Mouse (Mus musculus) lung, embryonic 15.5 days (tissue): Measurements from ENCODE around the gene Cblb. TPM values are rescaled to one million over a fixed set of nuclear protein-coding genes. Genes with fewer than 3 reads are reported as not detected.

ENCODE experiments used
- ATAC-seq: fragments of 200-750 bp; cut with Nextera tagmentation; 2 replicates; pipeline ENCODE4 v1.8.0; 2017; ENCODE audit warnings: moderate number of reproducible peaks, borderline replicate concordance; ENCODE audit not compliant: low FRiP score, low TSS enrichment; ENCODE audit errors: extremely low read depth
- H3K27ac ChIP-seq: fragments of 300-500 bp; sonication (generic); 2 replicates; pipeline ENCODE4 v1.5.1; 2015; ENCODE audit warnings: moderate library complexity, mild to moderate bottlenecking, inconsistent platforms
- H3K27me3 ChIP-seq: fragments of 300-500 bp; sonication (generic); 2 replicates; pipeline ENCODE4 v1.6.1; 2015; ENCODE audit warnings: inconsistent platforms
- H3K36me3 ChIP-seq: fragments of 300-500 bp; sonication (generic); 2 replicates; pipeline ENCODE4 v1.6.1; 2015; ENCODE audit warnings: inconsistent platforms
- H3K4me1 ChIP-seq: fragments of 300-500 bp; sonication (generic); 2 replicates; pipeline ENCODE4 v1.6.1; 2015; ENCODE audit warnings: inconsistent platforms
- H3K4me2 ChIP-seq: fragments of 300-500 bp; sonication (generic); 2 replicates; pipeline ENCODE4 v1.6.1; 2015; ENCODE audit warnings: inconsistent platforms, mild to moderate bottlenecking, moderate library complexity
- H3K4me3 ChIP-seq: fragments of 300-500 bp; sonication (generic); 2 replicates; pipeline ENCODE4 v1.5.1; 2015; ENCODE audit warnings: mild to moderate bottlenecking, inconsistent platforms
- H3K9ac ChIP-seq: fragments of 300-500 bp; sonication (generic); 2 replicates; pipeline ENCODE4 v1.6.1; 2015; ENCODE audit warnings: inconsistent platforms
- H3K9me3 ChIP-seq: fragments of 300-500 bp; sonication (generic); 2 replicates; pipeline ENCODE4 v1.6.1; 2016; ENCODE audit warnings: inconsistent platforms
- WGBS: fragments of 180-500 bp; shearing (Covaris S2); methylation state at CpG from one replicate; pipeline ENCODE4 v1.1.7; 2015; 5-methylcytosine and 5-hydroxymethylcytosine counted together
- polyA plus RNA-seq: library from polyadenylated mRNA; unstranded; fragments of >200 nt; fragmentation: Nextera tagmentation; extraction: Ambion mirVana; gene quantifications from 2 replicates; pipeline ENCODE4 v1.2.1, GENCODE M21; 2015

Cblb gene
- polyA plus RNA-seq, 1 experiment from 2014 or later = 14.6 TPM

GRCm38 (mm10) chr16:52104608-52105007 is 73.6 kb downstream of the Cblb start:
- WGBS = 94% methylated on average over 9 of the region's 9 CpGs
- Histone ChIP-seq H3K36me3 (0 out of 2 replicates have a peak, but pooled peaks cover 4% of the 10 kb centered on the region), H3K27me3 (no peaks in the 10 kb centered on the region), H3K27ac (no peak overlapping the region), H3K4me2 (no peak overlapping the region), H3K4me1 (0 out of 2 replicates have a peak, but pooled peaks cover 3% of the 10 kb centered on the region), H3K9me3 (no peaks in the 10 kb centered on the region), H3K9ac (no peak overlapping the region), H3K4me3 (no peak overlapping the region)
- no peak for ATAC-seq

GRCm38 (mm10) chr16:52107836-52108235 is 76.8 kb downstream of the Cblb start:
- H3K27me3 ChIP-seq = no peaks in the 10 kb centered on the region
- WGBS = 75% methylated on average over 5 of the region's 5 CpGs
- H3K4me3 ChIP-seq = no peak overlapping the region
- H3K27ac ChIP-seq = no peak overlapping the region
- H3K36me3 ChIP-seq = peaks cover 2% of the 10 kb centered on the region
- no peak overlapping the region for H3K9ac ChIP-seq
- H3K4me2 ChIP-seq = no peak overlapping the region
- ATAC-seq = no peak
- H3K4me1 ChIP-seq = no peaks in the 10 kb centered on the region
- H3K9me3 ChIP-seq = no peaks in the 10 kb centered on the region

DNA sequence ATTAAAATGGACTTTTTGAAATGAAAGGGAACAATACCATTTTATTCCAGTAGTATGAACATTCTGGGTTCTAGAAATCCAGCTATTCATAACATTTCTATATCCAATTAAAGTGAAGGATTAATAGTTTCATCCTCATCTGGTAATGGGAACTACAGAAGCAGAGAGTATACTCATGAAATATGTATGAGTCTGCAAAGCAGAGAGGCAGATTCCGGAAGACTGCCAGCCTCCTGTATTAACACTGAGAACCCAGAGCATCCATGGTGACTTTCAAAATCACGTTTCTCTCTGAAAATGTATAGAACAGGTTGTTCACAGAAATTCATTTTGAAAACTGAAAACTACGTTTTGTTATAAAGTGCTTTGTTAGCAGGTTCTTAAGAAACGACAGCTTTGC is 83.4 kb downstream of the Cblb start:
- H3K4me2 ChIP-seq = no peak overlapping the region
- H3K9ac ChIP-seq = no peak overlapping the region
- no peaks in the 10 kb centered on the region for H3K4me1 ChIP-seq
- WGBS = 43% methylated on average over 4 of the region's 4 CpGs
- H3K36me3 ChIP-seq = peaks cover 9% of the 10 kb centered on the region
- H3K27me3 ChIP-seq = no peaks in the 10 kb centered on the region
- H3K9me3 ChIP-seq = no peaks in the 10 kb centered on the region
- H3K27ac ChIP-seq = no peak overlapping the region
- no peak for ATAC-seq
- H3K4me3 ChIP-seq = no peak overlapping the region

- Histone ChIP-seq H3K4me1 (no peaks in the 10 kb centered on the region), H3K9ac (no peak overlapping the region), H3K4me3 (no peak overlapping the region), H3K4me2 (no peak overlapping the region), H3K27me3 (no peaks in the 10 kb centered on the region), H3K27ac (no peak overlapping the region), H3K9me3 (no peaks in the 10 kb centered on the region), H3K36me3 (0 out of 2 replicates have a peak, but pooled peaks cover under 1% of the 10 kb centered on the region)
- whole genome bisulfite sequencing = 62% methylated on average over 4 of the region's 4 CpGs
- ATAC-seq = no peak
Measured at GRCm38 (mm10) chr16:52119003-52119402, 88.0 kb downstream of the Cblb start.

DNA sequence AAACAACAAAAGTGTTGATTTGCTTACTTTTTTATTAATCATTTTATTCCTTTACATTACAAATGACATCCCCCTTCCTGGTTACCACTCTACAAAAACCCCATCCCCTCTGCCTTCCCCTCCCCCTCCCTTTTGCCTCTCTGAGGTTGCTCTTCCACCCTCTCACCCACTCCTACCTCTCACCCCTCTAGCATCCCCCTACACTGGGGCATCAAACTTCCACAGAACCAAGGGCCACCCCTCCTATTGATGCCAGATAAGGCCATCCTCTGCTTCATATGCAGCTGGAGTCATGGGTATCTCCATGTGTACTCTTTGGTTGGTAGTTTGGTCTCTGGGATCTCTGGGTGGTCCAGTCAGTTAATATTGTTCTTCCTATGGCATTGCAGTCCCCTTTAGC is 93.9 kb downstream of the Cblb start:
- Histone ChIP-seq H3K9me3 (no peaks in the 10 kb centered on the region), H3K4me1 (no peaks in the 10 kb centered on the region), H3K27ac (no peak overlapping the region), H3K27me3 (no peaks in the 10 kb centered on the region), H3K36me3 (no peaks in the 10 kb centered on the region), H3K4me2 (no peak overlapping the region), H3K9ac (no peak overlapping the region), H3K4me3 (no peak overlapping the region)
- no peak for ATAC-seq

GRCm38 (mm10) chr16:52125896-52126295 is 94.9 kb downstream of the Cblb start:
- H3K4me1 ChIP-seq = no peaks in the 10 kb centered on the region
- peaks cover 1% of the 10 kb centered on the region; the same call in 1 of the 2 replicates for H3K36me3 ChIP-seq
- WGBS = 90% methylated on average over 4 of the region's 4 CpGs
- no peak overlapping the region for H3K9ac ChIP-seq
- no peaks in the 10 kb centered on the region for H3K9me3 ChIP-seq
- no peak overlapping the region for H3K27ac ChIP-seq
- H3K27me3 ChIP-seq = no peaks in the 10 kb centered on the region
- H3K4me3 ChIP-seq = no peak overlapping the region
- no peak for ATAC-seq
- H3K4me2 ChIP-seq = no peak overlapping the region

- no peak overlapping the region for H3K27ac ChIP-seq
- no peaks in the 10 kb centered on the region for H3K9me3 ChIP-seq
- no peak overlapping the region for H3K4me2 ChIP-seq
- peaks cover 10% of the 10 kb centered on the region; the same call in 1 of the 2 replicates for H3K36me3 ChIP-seq
- H3K27me3 ChIP-seq = no peaks in the 10 kb centered on the region
- no peaks in the 10 kb centered on the region for H3K4me1 ChIP-seq
- no peak overlapping the region for H3K4me3 ChIP-seq
- 83% methylated on average over 5 of the region's 5 CpGs for WGBS
- H3K9ac ChIP-seq = no peak overlapping the region
- ATAC-seq = no peak
Measured at GRCm38 (mm10) chr16:52129357-52129905, 98.4 kb downstream of the Cblb start.

DNA sequence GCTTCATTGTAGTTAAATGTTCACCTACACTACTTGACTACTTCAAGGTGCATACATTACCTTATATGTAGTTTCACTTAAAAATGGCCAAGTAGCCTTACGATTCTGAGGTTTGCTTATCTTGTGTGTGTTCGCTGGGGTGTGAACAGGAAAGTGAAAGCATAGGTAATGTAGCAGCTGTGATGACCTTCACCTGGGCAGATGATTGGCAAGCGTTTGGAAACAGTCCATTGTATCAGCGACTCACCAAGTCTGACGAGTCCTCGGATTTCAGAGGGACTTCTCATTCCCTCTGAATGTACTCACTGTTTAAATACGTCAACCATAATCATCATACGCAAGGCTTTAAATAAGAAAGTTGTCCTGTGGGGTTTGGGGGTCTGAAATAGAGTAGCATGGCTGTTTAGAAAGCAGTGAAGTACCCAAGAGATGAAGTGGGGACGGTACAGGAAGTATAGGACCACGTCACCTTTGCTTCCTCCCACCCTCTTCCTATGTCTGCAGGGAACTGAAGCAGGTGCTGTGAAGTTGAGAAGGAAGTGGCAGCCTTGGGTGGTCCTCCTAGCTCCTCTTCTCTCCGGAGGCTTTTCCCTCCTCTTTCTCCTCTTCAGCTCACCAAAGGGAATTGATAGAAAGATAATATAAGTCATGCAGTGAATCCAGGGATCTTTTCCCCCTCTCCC is 101.9 kb downstream of the Cblb start:
- no peak for ATAC-seq
- H3K36me3 ChIP-seq = peaks cover 14% of the 10 kb centered on the region; the same call in 1 of the 2 replicates
- no peak overlapping the region for H3K4me3 ChIP-seq
- H3K4me1 ChIP-seq = 0 out of 2 replicates have a peak, but pooled peaks cover 2% of the 10 kb centered on the region
- no peak overlapping the region for H3K4me2 ChIP-seq
- no peaks in the 10 kb centered on the region for H3K27me3 ChIP-seq
- WGBS = 74% methylated on average over 11 of the region's 11 CpGs
- no peak overlapping the region for H3K27ac ChIP-seq
- H3K9ac ChIP-seq = no peak overlapping the region
- no peaks in the 10 kb centered on the region for H3K9me3 ChIP-seq

GRCm38 (mm10) chr16:52134631-52135227 is 103.7 kb downstream of the Cblb start:
- no peaks in the 10 kb centered on the region for H3K27me3 ChIP-seq
- no peak overlapping the region for H3K27ac ChIP-seq
- no peak overlapping the region for H3K4me3 ChIP-seq
- 0 out of 2 replicates have a peak, but pooled peaks cover 2% of the 10 kb centered on the region for H3K4me1 ChIP-seq
- ATAC-seq = no peak; the same call in 1 of the 2 replicates
- no peaks in the 10 kb centered on the region for H3K9me3 ChIP-seq
- peaks cover 14% of the 10 kb centered on the region; the same call in 1 of the 2 replicates for H3K36me3 ChIP-seq
- H3K4me2 ChIP-seq = no peak overlapping the region
- no peak overlapping the region for H3K9ac ChIP-seq
- 64% methylated on average over 11 of the region's 11 CpGs for WGBS

DNA sequence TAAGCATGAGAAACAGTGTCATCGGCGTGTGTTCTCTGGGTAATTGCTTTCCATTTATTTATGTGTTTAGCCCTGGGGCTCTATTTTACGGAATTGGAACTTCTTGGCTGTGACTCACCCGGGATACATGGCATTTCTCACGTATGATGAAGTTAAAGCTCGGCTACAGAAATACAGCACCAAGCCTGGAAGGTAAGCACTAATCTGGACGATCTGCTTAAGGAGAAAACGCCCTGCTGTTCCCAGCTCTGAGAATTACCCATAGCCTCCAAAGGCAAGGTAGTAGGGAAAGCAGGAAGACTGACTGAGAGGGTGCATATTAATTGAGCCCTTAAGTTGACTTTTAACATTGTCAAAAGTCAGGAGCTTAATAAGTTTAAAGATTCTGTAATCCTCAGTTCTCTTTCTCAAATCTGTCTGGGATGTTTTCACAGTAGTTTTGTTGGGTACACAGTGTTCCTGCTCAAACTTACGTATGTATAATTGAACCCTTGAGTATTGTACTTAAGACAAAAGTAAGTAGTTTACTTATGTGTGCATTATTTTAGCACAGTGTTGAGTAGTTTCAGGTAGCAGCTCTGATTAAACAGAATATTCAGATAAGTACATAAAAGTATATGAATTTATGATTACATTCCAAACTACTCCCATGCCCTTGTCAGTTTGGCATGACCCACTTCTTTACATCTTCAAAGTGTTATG is 104.8 kb downstream of the Cblb start:
- Histone ChIP-seq H3K9ac (no peak overlapping the region), H3K4me2 (no peak overlapping the region), H3K27me3 (no peaks in the 10 kb centered on the region), H3K4me1 (0 out of 2 replicates have a peak, but pooled peaks cover 2% of the 10 kb centered on the region), H3K4me3 (no peak overlapping the region), H3K9me3 (no peaks in the 10 kb centered on the region), H3K36me3 (peaks cover 14% of the 10 kb centered on the region; the same call in 1 of the 2 replicates), H3K27ac (0 out of 2 replicates have a peak overlapping the region, but pooled peaks have one; percentile 12)
- no peak; the same call in 1 of the 2 replicates for ATAC-seq
- 82% methylated on average over 9 of the region's 9 CpGs for WGBS

DNA sequence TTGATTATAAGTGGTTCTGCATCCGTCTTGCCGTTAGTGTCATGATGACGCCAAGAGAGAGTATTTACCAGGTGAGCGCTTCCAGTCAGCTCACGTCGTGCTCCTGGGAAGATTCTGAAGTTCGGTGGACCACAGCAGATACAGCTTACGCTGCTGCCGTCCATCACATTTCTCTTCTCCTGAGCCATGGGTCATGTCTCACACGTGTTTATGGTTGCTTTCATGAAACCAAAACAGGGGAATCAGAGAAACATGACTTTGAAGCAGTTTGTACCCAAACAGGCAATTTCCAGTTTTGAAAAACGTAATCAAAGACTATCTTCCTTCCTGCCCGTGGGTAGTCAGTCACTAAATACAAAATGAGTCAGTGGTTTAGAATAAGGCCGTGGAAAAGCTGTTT is 112.1 kb downstream of the Cblb start:
- H3K36me3 ChIP-seq = peaks cover 24% of the 10 kb centered on the region
- no peak overlapping the region for H3K4me3 ChIP-seq
- H3K27me3 ChIP-seq = no peaks in the 10 kb centered on the region
- ATAC-seq = no peak
- no peak overlapping the region for H3K9ac ChIP-seq
- no peaks in the 10 kb centered on the region for H3K9me3 ChIP-seq
- H3K4me1 ChIP-seq = no peaks in the 10 kb centered on the region
- WGBS = 89% methylated on average over 13 of the region's 13 CpGs
- H3K27ac ChIP-seq = no peak overlapping the region
- H3K4me2 ChIP-seq = no peak overlapping the region
